Mouse (Mus musculus): ENCODE results near the gene Rims1. TPM values are rescaled to one million over a fixed set of nuclear protein-coding genes. Genes with fewer than 3 reads are reported as not detected.

The Rims1 gene
- polyA plus RNA-seq, 1 experiment from 2014 or later = 2.0 TPM

GRCm38 (mm10) chr1:22306519-22306918, 499.3 kb downstream of the Rims1 start:
- H3K4me2 ChIP-seq (ENCODE audit: low read depth, low read length) = no peak overlapping the region
- WGBS = 44% methylated on average over 5 of the region's 5 CpGs
- no peak overlapping the region for H3K27ac ChIP-seq (ENCODE audit: low read length)
- no peaks in the 10 kb centered on the region for H3K4me1 ChIP-seq (replicated peaks; ENCODE audit: control insufficient read depth, insufficient read depth, low read length)
- H3K4me3 ChIP-seq (ENCODE audit: low read length) = no peak overlapping the region
- ATAC-seq (ENCODE audit: low read depth) = peak; percentile 49; the same call in 1 of the 2 replicates
- no peaks in the 10 kb centered on the region for H3K36me3 ChIP-seq (ENCODE audit: control insufficient read depth, insufficient read depth, low read length)
- H3K9ac ChIP-seq (ENCODE audit: low read length) = no peak overlapping the region
- no peaks in the 10 kb centered on the region for H3K9me3 ChIP-seq (ENCODE audit: control insufficient read depth, low read length)
- no peaks in the 10 kb centered on the region for H3K27me3 ChIP-seq (ENCODE audit: control insufficient read depth, insufficient read depth, low read depth, low read length)

- no peaks in the 10 kb centered on the region for H3K9me3 ChIP-seq (ENCODE audit: control insufficient read depth, low read length)
- WGBS = 58% methylated on average over 1 of the region's 1 CpGs
- no peaks in the 10 kb centered on the region for H3K4me1 ChIP-seq (replicated peaks; ENCODE audit: control insufficient read depth, insufficient read depth, low read length)
- H3K36me3 ChIP-seq (ENCODE audit: control insufficient read depth, insufficient read depth, low read length) = no peaks in the 10 kb centered on the region
- no peaks in the 10 kb centered on the region for H3K27me3 ChIP-seq (ENCODE audit: control insufficient read depth, insufficient read depth, low read depth, low read length)
- H3K9ac ChIP-seq (ENCODE audit: low read length) = no peak overlapping the region
- no peak overlapping the region for H3K27ac ChIP-seq (ENCODE audit: low read length)
- ATAC-seq (ENCODE audit: low read depth) = peak; percentile 60
- no peak overlapping the region for H3K4me2 ChIP-seq (ENCODE audit: low read depth, low read length)
- H3K4me3 ChIP-seq (ENCODE audit: low read length) = no peak overlapping the region
Observed at GRCm38 (mm10) chr1:22305932-22306331, 499.9 kb downstream of the Rims1 start.

- Histone ChIP-seq H3K4me1 (replicated peaks; ENCODE audit: control insufficient read depth, insufficient read depth, low read length) (no peaks in the 10 kb centered on the region), H3K4me3 (ENCODE audit: low read length) (no peak overlapping the region), H3K4me2 (ENCODE audit: low read depth, low read length) (no peak overlapping the region), H3K9me3 (ENCODE audit: control insufficient read depth, low read length) (no peaks in the 10 kb centered on the region), H3K36me3 (ENCODE audit: control insufficient read depth, insufficient read depth, low read length) (no peaks in the 10 kb centered on the region), H3K27me3 (ENCODE audit: control insufficient read depth, insufficient read depth, low read depth, low read length) (no peaks in the 10 kb centered on the region), H3K27ac (ENCODE audit: low read length) (no peak overlapping the region), H3K9ac (ENCODE audit: low read length) (no peak overlapping the region)
- ATAC-seq (ENCODE audit: low read depth) = no peak
- 23% methylated on average over 3 of the region's 3 CpGs for WGBS
Observed at GRCm38 (mm10) chr1:22293953-22294352, 511.8 kb downstream of the Rims1 start.

GRCm38 (mm10) chr1:22293310-22293709, 512.5 kb downstream of the Rims1 start:
- Histone ChIP-seq H3K4me1 (replicated peaks; ENCODE audit: control insufficient read depth, insufficient read depth, low read length) (no peaks in the 10 kb centered on the region), H3K27me3 (ENCODE audit: control insufficient read depth, insufficient read depth, low read depth, low read length) (no peaks in the 10 kb centered on the region), H3K4me2 (ENCODE audit: low read depth, low read length) (no peak overlapping the region), H3K4me3 (ENCODE audit: low read length) (no peak overlapping the region), H3K9me3 (ENCODE audit: control insufficient read depth, low read length) (no peaks in the 10 kb centered on the region), H3K36me3 (ENCODE audit: control insufficient read depth, insufficient read depth, low read length) (no peaks in the 10 kb centered on the region), H3K27ac (ENCODE audit: low read length) (no peak overlapping the region), H3K9ac (ENCODE audit: low read length) (no peak overlapping the region)
- ATAC-seq (ENCODE audit: low read depth) = no peak
- WGBS = 71% methylated on average over 2 of the region's 2 CpGs

GRCm38 (mm10) chr1:22286807-22287206, 519.0 kb downstream of the Rims1 start:
- no peak for ATAC-seq (ENCODE audit: low read depth)
- WGBS = 66% methylated on average over 2 of the region's 2 CpGs

GRCm38 (mm10) chr1:22279954-22280353, 525.8 kb downstream of the Rims1 start:
- H3K27me3 ChIP-seq (ENCODE audit: control insufficient read depth, insufficient read depth, low read depth, low read length) = no peaks in the 10 kb centered on the region
- no peaks in the 10 kb centered on the region for H3K36me3 ChIP-seq (ENCODE audit: control insufficient read depth, insufficient read depth, low read length)
- H3K27ac ChIP-seq (ENCODE audit: low read length) = no peak overlapping the region
- no peak for ATAC-seq (ENCODE audit: low read depth)
- H3K4me1 ChIP-seq (replicated peaks; ENCODE audit: control insufficient read depth, insufficient read depth, low read length) = no peaks in the 10 kb centered on the region
- H3K4me3 ChIP-seq (ENCODE audit: low read length) = no peak overlapping the region
- WGBS = 74% methylated on average over 1 of the region's 1 CpGs
- no peaks in the 10 kb centered on the region for H3K9me3 ChIP-seq (ENCODE audit: control insufficient read depth, low read length)
- H3K4me2 ChIP-seq (ENCODE audit: low read depth, low read length) = no peak overlapping the region
- no peak overlapping the region for H3K9ac ChIP-seq (ENCODE audit: low read length)

More at GRCm38 (mm10) chr1:22286807-22287206, 519.0 kb downstream of the Rims1 start:
- H3K27me3 ChIP-seq (ENCODE audit: control insufficient read depth, insufficient read depth, low read depth, low read length) = no peaks in the 10 kb centered on the region
- H3K36me3 ChIP-seq (ENCODE audit: control insufficient read depth, insufficient read depth, low read length) = no peaks in the 10 kb centered on the region
- H3K4me3 ChIP-seq (ENCODE audit: low read length) = no peak overlapping the region
- no peaks in the 10 kb centered on the region for H3K4me1 ChIP-seq (replicated peaks; ENCODE audit: control insufficient read depth, insufficient read depth, low read length)
- no peak overlapping the region for H3K4me2 ChIP-seq (ENCODE audit: low read depth, low read length)
- no peak overlapping the region for H3K27ac ChIP-seq (ENCODE audit: low read length)
- no peak overlapping the region for H3K9ac ChIP-seq (ENCODE audit: low read length)
- H3K9me3 ChIP-seq (ENCODE audit: control insufficient read depth, low read length) = no peaks in the 10 kb centered on the region

GRCm38 (mm10) chr1:22274081-22274480, 531.7 kb downstream of the Rims1 start:
- H3K27ac ChIP-seq (ENCODE audit: low read length) = no peak overlapping the region
- H3K36me3 ChIP-seq (ENCODE audit: control insufficient read depth, insufficient read depth, low read length) = no peaks in the 10 kb centered on the region
- no peak overlapping the region for H3K4me2 ChIP-seq (ENCODE audit: low read depth, low read length)
- 60% methylated on average over 2 of the region's 2 CpGs for WGBS
- H3K9me3 ChIP-seq (ENCODE audit: control insufficient read depth, low read length) = no peaks in the 10 kb centered on the region
- H3K9ac ChIP-seq (ENCODE audit: low read length) = no peak overlapping the region
- no peak overlapping the region for H3K4me3 ChIP-seq (ENCODE audit: low read length)
- H3K4me1 ChIP-seq (replicated peaks; ENCODE audit: control insufficient read depth, insufficient read depth, low read length) = no peaks in the 10 kb centered on the region
- ATAC-seq (ENCODE audit: low read depth) = no peak
- no peaks in the 10 kb centered on the region for H3K27me3 ChIP-seq (ENCODE audit: control insufficient read depth, insufficient read depth, low read depth, low read length)

GRCm38 (mm10) chr1:22270131-22270530, 535.7 kb downstream of the Rims1 start:
- H3K27ac ChIP-seq (ENCODE audit: low read length) = no peak overlapping the region
- 76% methylated on average over 5 of the region's 5 CpGs for WGBS
- ATAC-seq (ENCODE audit: low read depth) = no peak
- H3K4me3 ChIP-seq (ENCODE audit: low read length) = no peak overlapping the region
- no peak overlapping the region for H3K9ac ChIP-seq (ENCODE audit: low read length)
- H3K4me1 ChIP-seq (replicated peaks; ENCODE audit: control insufficient read depth, insufficient read depth, low read length) = 0 out of 2 replicates have a peak, but pooled peaks cover 2% of the 10 kb centered on the region
- no peaks in the 10 kb centered on the region for H3K27me3 ChIP-seq (ENCODE audit: control insufficient read depth, insufficient read depth, low read depth, low read length)
- H3K36me3 ChIP-seq (ENCODE audit: control insufficient read depth, insufficient read depth, low read length) = no peaks in the 10 kb centered on the region
- H3K9me3 ChIP-seq (ENCODE audit: control insufficient read depth, low read length) = no peaks in the 10 kb centered on the region
- no peak overlapping the region for H3K4me2 ChIP-seq (ENCODE audit: low read depth, low read length)

- Histone ChIP-seq H3K36me3 (ENCODE audit: control insufficient read depth, insufficient read depth, low read length) (no peaks in the 10 kb centered on the region), H3K4me2 (ENCODE audit: low read depth, low read length) (peak overlapping the region; percentile 50), H3K27ac (ENCODE audit: low read length) (no peak overlapping the region; the same call in 1 of the 2 replicates), H3K27me3 (ENCODE audit: control insufficient read depth, insufficient read depth, low read depth, low read length) (no peaks in the 10 kb centered on the region), H3K9me3 (ENCODE audit: control insufficient read depth, low read length) (no peaks in the 10 kb centered on the region), H3K4me1 (replicated peaks; ENCODE audit: control insufficient read depth, insufficient read depth, low read length) (0 out of 2 replicates have a peak, but pooled peaks cover 2% of the 10 kb centered on the region), H3K4me3 (ENCODE audit: low read length) (peak overlapping the region; percentile 11; the same call in 1 of the 2 replicates), H3K9ac (ENCODE audit: low read length) (no peak overlapping the region; the same call in 1 of the 2 replicates)
- peak; percentile 78 for ATAC-seq (ENCODE audit: low read depth)
- 13% methylated on average over 15 of the region's 15 CpGs for WGBS
Observed at GRCm38 (mm10) chr1:22268581-22269359, 537.0 kb downstream of the Rims1 start.
